Mouse (Mus musculus) CD4-positive, CD25-positive, alpha-beta regulatory T cell, adult 4 months (primary cell): ENCODE results near the gene Srcin1. TPM values are rescaled to one million over a fixed set of nuclear protein-coding genes. Genes with fewer than 3 reads are reported as not detected.

Experiments used
- ATAC-seq: one replicate; pipeline ENCODE4 v1.8.0; 2017
- polyA plus RNA-seq, 2 experiments: library from polyadenylated mRNA; unstranded; fragments of 100-300 nt; shearing (Covaris generic); gene quantifications; one replicate each; pipeline ENCODE4 v1.2.1; 2017

The Srcin1 gene
- not detected for polyA plus RNA-seq

DNA sequence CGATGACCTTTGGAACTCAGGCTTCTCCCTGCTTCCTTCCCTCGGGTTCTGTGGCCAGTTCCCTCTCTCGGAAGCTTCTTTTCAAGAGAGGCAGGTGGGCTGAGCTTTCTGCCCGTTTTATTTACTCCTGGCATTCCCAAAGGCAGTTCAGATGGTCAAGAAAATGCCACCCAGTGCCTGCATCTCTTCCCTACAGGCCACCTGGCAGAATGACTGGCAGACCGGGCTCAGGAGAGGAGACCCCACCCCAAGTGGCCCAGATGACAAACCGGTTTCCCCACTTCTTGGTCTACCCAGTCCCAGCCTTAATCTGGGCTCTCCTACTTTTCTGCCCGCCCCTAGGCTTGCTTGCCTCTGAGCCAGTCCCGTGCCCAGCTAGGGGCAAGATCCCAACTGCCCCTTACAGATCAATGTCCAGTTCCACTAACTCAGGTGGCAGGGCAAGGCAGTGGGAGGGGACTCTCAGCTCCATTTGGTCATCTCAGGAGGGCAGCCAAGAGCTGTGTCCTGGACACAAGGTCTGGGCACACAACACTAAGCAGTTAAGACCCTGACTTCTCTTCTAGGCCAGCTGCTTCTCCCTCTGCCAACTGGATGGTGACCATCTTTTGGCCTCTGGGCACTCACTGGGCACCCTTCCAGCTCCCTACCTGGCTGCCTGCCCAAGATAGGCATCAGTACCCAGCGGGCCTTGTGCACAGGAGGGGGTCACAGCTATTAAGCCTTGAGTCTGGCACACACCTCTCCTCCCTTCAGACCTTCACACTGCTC is at the start of gene Srcin1:
Gene Srcin1 (minus strand): TSS at position 51 of the 771 bp plus-strand sequence.
- ATAC-seq = no peak

DNA sequence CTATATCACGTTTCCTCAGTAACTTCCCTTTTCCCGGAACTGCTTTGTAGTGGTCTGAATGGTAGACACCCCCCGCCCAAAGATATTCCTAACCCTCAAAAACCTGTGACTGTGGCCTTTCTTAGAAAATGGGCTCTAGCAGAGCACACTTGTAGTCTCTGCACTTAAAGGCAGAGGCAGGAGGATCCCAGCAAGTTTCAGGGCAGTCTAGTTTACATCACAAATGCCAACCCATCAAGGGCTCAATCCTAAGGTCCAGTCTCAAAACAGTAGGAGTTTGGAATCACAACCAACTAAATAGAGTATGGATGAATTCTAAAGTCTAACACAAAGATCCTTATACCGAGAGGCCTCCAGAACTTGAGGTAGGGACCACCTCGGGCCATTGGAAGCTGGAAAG is 49.6 kb upstream of the Srcin1 start:
- no peak for ATAC-seq

DNA sequence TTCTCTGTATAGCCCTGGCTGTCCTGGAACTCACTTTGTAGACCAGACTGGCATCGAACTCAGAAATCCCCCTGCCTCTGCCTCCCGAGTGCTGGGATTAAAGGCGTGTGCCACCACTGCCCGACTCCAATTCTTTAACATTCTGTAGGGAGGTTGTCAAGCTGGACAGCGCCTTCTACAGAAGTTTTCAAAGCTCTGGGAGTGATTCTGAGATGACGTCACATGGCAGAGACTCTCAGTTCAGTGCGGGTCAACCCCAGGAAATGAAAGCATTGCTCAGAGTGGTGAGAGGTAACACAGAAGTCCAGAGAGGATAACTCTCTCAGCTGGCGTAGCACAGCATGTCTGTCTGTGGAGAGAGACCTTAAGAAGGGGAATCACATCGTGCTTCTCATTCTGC is 47.2 kb upstream of the Srcin1 start:
- no peak for ATAC-seq

DNA sequence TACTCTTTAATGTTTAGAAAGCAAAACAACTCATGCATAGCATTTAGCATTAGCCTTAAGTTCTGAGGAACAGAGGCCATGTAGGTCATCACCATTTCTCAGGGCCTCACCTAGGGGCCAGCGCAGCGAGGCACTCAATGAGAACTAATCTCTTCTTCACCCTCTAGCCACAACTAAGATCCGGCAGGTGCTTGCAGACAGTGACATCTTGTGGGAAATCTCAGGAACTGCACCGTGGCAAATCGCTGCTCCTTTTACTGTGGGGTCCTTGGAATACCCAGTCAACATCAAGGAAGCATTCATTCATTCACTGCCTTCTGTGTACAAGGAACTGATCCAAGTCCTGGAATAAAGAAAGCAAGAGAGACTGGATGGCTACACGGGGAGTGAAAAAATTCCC is 46.5 kb upstream of the Srcin1 start:
- peak; percentile 62 for ATAC-seq

DNA sequence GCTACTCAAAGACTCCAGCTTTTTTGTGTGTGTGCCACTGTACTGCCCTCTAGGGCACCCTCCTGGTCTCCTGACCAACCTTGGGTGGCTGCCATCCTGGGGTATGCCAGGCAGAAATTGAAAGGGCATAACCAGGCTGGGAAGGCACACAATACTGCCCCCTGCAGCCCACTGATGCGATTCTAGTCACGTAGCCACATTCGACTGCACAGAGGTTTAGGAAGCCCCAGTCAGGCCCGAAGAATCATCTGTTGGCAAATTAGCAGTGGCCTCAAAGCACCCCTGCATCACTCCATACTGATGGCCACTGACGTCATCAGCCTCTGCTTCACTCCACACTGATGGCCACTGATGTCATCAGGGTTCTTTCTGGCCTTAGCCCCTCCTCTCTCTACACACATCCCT is 43.4 kb upstream of the Srcin1 start:
- no peak for ATAC-seq

DNA sequence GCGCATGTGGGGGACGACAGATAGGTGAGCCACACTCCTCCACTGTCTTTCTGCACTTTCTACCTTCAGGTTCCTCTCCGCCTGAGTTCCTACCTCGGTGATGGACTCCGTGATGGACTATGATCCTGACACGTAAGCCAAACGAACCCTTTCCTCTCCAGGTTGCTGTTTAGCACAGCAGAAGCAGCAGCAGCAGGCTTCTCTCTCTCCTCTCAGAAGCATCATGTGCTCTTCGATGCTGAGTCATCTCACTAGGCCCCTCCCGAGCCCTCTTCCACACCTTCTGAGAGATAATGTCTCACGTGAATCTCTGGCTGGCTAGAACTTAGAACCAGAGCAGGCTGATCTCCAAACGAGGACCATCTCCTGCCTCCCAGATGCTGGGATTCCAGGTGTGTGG is 42.4 kb upstream of the Srcin1 start:
- no peak for ATAC-seq

DNA sequence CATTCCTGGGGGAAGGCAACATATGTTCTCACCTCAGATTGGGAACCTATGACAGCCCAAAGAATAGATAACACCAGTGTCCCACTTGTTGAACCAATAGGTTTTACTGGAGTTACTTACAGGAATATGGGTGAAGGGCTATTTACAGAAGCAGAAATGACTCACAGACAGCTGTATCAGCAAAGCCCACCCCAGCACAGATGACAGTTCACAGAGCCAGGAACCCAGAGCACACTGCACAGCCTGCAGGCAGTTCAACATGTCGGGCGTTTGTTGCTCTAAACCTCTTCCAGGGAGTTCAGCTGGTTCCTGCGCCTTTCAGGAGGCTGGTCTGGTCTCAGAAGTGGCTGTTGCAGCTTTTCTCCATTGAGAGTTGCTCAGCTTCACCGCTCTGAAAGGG is 39.3 kb upstream of the Srcin1 start:
- no peak for ATAC-seq

DNA sequence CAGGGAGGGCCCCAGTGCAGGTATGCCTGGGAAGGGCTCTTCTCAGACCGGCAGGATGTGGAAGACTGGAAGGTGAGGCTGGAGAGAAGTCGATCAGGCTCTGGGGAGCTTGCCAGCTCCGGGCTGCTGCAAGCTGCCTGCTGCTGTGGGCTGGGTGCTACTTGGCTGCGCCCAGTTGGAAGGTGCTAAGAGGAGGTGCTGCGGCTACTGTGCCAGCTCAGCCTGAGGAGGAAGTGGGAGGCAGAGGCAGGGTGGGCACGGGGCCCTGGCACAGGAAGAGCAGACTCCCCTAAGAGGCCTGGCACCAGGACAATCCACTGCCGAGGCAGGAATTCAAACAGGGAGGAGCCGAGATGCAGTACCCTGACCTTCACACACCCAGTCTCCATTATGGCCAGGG is 35.1 kb upstream of the Srcin1 start:
- ATAC-seq = no peak

DNA sequence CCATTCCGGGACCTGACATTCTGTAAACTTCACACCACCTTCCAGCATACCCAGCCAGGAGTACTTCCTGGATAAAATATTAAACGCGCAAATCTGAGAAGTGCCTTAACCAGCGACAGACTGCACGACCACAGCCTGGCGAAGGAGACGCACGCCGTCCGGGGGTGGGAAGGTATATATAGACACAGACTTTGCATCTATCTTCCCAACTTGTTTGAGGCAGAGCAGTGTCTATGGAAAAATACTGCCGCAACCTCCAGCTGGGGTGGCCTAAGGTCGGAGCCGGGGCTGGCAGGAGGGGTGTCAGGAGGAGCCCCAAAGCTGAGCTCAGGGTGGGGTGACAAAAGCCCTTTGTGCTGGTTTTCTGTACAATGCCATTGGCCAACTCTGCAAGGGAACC is 33.8 kb upstream of the Srcin1 start:
- no peak for ATAC-seq

DNA sequence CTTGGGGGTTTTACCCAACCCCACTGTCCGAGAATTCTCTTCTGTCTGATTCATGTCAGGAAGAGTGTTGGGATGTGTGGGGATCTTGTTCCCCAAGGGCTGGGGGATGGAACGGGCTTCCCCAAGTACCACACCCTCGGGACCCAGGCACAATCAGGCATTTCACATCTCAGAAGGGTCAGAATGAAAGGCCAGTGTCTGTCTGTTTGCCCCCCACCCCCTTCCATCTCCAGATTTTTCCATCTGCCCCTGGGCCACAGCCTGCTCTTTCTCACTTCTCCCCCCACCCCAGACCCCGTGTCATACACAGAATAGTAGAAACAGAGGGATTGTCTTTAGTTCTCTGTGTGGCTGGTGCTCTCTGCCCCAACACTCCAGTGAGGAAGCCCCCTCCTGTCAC is 32.9 kb upstream of the Srcin1 start:
- no peak for ATAC-seq

DNA sequence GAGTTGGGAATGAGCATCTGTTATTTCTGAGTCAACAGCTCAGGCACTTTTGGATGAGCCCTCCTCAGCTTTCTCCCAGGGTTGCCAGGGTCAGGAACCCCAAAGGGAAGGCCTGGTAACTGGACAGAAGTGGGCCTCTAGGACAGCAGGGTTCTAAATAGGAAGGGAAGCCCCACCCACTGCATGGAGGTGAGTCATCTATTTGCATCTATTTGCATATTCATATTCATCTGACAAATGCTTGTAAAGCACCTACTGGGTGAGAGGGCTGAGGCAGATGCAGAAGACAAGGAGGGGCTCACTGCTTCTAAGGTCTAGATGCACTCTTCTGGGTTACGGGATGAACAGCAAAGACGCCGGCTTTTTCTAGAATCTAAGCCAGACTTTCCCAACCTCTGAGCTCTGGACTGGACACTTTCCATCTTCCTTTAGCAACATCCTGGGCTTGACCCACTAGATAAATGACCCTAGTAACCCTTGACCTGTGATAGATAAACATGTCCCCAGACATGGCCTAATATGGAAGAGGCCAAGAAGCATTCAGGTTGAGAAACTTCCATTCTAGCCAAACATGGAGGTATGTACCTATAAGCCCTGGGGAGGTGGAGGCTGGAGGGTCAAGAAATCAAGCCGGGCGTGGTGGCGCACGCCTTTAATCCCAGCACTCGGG is 31.2 kb upstream of the Srcin1 start:
- no peak for ATAC-seq

DNA sequence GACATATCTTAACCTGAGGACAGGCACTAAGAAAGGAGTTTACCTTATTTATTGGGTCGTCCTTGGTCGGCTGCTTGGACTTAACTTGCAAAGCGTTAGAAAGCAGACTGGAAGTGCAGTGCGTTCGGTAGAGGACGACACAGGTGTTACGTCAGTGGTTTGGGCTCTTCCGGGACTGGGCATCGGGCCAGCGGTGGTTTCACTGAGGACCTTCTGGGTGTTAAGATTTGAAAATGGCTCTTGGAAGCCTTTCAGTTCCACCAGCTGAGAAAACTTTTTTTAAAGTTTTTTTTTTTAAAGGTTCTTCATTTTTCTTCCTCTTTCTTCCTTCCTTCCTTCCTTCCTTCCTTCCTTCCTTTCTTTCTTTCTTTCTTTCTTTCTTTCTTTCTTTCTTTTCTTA is 27.9 kb upstream of the Srcin1 start:
- no peak for ATAC-seq

DNA sequence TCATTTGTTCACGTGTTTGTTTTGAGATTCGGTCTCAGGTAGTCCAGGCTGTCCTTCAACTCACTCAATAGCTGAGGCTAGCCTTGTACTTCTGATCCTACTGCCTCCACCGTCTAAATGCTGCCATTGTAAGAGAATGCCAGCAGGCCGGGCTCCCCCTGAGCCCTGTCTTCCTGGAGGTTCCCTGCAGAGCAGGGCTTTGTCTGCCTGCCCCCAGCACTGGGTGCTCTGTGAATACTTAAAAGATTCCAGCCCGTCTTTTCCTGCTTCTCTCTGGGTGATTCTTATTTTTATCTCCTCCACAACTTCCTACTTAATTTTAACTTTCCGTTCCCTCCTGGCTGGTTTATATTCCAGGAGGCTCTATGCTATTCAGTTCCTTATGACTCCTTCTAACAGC is 26.2 kb upstream of the Srcin1 start:
- no peak for ATAC-seq

DNA sequence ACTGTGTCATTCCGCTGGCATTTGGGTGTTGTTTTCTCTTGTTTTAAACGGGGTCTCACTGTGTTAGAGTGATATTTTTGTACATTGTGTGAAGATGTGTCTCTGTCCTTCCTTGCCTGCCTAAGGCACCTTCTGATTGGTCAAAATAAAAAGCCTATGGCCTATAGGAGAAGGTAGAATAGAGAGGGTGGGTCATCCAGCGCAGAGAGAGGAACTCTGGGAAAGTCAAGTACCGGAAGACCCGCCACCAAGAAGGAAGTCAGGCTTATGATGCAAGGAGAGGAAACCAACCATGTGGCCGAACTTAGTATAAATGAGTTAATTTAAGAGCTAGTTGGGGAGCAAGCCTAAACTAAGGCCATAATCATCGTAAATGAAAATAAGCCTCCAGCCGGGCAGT is 23.1 kb upstream of the Srcin1 start:
- ATAC-seq = no peak

DNA sequence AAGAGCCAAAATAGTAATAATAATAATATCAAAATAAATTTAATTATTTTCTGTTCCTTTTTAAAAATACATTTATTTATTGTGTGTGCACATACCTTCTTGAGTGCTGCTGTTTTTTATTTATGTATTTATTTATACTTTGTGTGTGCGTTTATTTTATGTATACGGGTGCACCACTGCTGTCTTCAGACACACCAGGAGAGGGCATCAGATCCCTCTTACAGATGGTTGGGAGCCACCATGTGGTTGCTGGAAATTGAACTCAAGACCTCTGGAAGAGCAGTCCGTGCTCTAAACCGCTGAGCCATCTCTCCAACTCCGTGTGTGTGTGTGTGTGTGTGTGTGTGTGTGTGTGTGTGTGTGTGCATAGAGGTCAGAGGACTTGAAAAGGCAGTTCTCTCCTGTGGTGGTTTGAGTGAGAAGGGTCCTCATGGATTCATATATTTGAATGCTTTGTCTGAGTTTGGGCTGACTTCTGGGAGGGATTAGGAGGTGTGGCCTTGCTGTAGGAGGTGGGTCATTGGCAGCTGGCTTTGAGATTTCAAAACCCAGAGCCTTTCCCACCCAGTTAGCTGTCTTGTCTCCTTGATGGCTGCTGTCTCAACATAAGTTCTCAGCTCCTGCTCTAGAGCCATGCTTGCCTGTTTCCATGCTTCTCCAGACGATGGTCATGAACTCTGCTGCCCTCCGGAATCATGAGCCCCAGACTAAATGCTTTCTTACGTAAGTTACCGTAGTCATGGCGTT is 22.1 kb upstream of the Srcin1 start:
- ATAC-seq = no peak

DNA sequence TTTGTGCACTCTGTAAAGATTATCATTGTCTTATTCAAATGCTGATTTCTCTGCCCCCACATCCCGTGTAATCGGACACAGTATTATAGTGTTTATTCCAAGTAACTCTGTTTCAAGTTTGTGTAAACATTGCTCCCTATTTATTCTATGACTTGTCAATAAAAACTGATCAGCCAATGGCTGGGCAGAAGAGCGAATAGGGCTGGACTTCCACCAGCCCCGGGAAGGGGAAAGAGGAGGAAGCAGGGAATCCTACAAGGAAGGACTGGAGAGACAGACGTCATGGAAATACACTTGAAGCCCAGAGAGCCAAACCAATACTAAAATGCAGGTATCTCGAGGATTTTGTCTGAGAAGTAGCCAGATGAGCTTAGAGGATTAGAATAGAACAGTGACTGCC is 18.1 kb upstream of the Srcin1 start:
- ATAC-seq = no peak

DNA sequence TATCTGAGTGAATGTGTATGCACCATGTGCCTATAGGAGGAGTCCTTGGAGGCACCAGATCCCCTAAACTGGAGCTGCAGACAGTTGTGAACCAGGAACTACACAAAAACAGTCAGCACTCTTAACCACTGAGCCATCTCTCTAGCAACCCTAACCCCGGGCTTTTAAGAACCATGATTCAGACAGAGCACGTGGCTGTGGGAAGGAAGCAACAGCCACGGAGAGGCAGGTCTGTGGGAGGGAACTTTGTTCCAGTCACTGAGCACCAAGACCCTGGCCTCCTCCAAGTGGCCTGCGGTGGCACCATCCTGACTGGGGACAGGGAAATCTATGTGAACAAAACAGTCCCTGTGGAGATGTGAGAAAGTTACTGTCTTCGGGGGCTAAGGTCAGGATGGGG is 15.9 kb upstream of the Srcin1 start:
- ATAC-seq = no peak

DNA sequence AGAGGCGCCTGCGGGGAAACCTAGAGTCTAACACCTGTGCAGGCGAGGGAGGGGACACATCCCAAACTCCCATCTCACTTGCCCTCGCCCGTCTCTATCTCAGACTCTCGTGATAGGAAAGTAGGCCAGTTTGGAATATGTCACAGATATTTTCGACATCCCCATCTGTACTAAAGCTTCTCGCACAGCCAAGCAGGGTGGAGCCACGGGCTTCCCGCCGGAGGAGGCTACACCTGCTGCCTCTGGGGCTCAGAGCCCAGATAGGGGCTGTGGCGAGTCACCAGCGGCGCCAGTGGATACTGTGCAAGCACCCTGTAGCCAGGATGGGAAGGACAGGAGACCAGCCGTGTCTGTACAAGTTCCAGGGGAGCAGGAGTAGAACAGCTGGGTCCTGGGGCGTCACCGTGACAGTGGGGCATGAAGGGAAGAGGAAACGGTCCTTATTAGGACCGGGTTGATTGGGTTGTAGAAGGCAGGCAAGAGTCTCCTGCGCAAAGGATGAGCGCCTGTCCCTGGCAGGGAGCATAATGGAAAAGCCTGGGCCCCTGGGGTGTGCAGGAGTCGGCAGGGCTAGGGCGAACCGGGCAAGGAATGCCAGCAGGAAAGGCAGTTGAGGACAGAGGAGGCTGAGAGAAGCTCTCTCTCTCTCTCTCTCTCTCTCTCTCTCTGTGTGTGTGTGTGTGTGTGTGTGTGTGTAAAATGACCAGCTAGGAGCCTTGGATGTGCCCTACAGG is 14.4 kb upstream of the Srcin1 start:
- ATAC-seq = no peak

DNA sequence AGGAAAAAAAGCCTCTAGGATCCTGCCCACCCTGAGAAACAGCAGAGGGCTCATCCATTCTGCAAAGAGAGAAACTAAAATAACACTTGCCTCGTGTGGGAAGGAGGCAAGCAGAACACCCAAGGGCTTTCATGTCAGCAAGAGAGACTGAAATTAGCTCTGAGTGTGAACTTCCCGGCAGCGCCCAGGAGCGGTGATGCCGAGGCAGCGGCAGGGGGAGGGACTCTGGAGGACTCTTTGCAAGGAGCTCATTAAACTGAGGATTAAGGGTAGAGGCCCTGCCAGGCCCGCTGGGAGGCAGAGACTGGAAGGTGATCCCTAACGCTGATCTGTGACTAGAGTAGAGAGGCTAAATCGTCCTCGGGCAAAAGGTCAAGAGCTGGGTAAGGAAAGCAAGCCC is 13.2 kb upstream of the Srcin1 start:
- no peak for ATAC-seq

DNA sequence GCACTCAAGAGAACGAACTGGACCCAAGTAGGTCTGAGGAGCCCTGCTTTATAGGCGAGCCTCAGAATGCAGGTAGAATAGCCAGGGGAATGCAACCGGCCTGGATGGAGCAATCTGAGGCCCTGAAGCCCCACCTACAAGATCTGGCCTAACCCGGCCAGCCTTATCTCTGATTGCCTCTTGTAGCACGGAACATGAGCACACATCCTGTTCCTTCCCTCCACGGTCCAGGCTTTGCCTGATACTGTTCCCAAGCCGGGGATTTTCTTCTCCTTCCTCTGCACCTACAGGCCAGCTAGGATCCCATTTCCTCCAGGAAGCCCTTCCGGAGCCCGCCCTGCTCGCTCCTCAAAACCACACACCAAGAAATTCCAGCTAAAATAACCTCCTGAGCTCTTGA is 9.9 kb upstream of the Srcin1 start:
- ATAC-seq = no peak

DNA sequence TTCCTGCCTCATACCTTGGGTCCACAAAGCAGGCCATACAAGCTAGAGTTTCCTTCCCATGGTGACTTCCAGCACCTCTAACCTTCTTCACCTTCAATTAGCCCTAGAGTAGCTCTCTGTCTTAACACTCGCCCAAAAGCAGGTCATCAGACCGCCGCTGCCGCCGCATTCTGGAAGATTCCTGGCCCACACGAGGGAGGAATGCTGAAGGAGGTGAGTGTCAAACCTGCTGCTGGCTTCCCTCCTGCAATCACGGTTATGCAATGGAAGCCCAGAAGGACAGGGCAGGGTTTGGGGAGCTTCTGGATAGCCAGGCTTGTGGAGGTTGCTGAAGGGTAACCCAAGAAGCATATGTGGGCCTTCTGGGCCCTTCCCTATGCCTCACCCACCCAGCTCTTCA is 8.5 kb upstream of the Srcin1 start:
- ATAC-seq = no peak

DNA sequence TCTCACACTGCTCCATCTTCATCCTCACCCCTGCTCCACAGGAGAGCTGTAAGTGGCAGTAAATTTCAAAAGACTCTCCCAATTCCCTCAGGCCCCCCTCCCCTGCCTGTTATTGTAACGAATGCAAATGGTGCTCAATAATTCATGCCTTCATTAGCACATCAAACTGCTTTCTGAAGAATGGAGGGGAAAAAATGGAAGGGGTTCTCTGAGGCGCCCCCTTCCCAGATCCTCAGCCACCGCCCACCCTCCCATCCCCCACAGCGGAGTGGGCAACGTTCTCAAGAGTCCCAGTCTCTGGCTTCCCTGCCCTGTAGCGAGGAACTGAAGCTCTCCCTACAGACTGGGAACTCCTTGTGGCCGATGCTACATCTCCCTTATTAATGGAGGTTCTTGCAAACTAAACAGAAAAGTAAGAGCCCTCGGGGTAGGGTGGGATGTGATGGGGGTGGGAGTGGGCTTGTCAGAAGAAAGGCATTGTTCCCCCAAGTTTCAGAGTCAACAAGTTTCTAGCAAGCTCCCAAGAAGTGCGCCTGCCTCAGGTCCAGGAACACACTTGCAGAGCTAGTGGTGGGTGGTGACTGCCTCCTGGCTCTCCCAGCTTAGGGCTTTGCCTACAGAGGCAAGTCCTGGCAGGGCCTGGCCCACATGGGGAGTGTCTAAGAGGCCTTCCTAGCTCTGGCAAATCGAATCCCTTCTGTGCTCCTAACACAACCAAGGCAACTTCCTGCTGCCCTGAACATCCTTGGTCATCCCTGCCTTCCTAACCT is 3.3 kb upstream of the Srcin1 start:
- ATAC-seq = no peak
